Mouse (Mus musculus): ENCODE measurements at regions not wholly inside any gene's neighbourhood (a gene's known extent, or its start where the extent isn't known, plus 50 kb on each side); places are given as distances from the start of the nearest gene placed in this dataset.

DNA sequence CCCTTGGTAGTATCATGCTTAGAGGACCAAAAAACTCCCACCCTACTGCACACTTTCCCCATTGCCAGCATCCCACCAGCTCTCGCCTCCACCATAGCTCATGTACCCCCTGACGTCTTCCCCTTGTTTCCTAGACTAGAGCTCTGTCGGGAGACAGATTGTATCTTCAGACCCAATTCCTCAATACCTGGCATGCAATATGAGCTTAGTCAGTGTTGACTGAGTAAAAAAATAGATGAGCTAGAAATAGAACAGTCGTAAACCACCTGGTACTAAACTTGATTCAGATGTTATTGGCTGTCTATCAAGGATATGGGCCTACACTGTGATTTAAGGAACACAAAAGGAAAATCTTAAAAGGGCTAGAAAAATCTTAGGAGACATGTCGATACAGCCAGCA lies 215.1 kb upstream of the Noct start:
- H3K4me1 ChIP-seq, result no peaks in the 10 kb centered on the region
- WGBS, result 90% methylated on average over 5 of the region's 5 CpGs
- no peak overlapping the region for H3K27ac ChIP-seq (replicated peaks)
- no peaks in the 10 kb centered on the region for H3K9me3 ChIP-seq (replicated peaks)
- no peak for DNase-seq (ENCODE audit: low spot score)
- H3K27me3 ChIP-seq (ENCODE audit: low read depth, poor library complexity, severe bottlenecking), result no peaks in the 10 kb centered on the region
- H3K36me3 ChIP-seq, result no peaks in the 10 kb centered on the region
- no peak overlapping the region for H3K4me3 ChIP-seq

DNA sequence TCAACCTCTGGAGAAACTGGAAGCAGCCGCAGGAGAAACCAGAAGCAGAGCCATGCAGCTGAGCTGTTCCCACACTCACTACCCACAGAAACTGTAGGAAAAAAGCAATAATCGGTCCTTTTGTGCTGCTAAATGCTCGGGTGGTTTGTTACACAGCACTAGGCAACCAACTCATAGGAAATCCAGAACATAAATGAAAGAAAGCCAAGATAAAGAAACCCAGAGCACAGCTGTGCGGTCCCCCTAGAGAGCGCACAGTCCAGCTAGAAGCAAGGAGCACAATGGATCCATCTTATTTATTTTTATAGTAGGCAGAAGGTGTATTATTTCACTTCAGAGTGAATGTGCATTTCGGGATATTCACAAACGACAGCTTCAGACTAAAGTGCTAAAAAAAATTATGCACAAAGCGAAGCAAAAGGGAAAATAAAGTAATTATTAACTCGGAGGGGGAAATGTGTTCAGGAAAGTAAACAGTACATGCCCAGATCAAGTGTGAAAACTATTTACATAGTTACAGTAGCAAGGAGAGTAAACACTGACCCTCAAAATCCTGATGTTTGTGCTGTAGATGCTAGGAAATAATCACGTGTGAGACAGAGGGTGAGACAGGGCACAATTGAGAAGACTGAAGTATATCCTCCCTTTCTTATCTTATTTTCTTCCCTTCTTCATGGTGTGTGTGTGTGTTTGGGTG lies 204.4 kb upstream of the Noct start:
- Histone ChIP-seq H3K36me3 (no peaks in the 10 kb centered on the region), H3K27me3 (ENCODE audit: low read depth, poor library complexity, severe bottlenecking) (no peaks in the 10 kb centered on the region), H3K9me3 (replicated peaks) (no peaks in the 10 kb centered on the region), H3K4me3 (no peak overlapping the region), H3K4me1 (peaks cover 19% of the 10 kb centered on the region), H3K27ac (replicated peaks) (peak overlapping the region; percentile 49; the same call in 1 of the 2 replicates)
- 72% methylated on average over 10 of the region's 10 CpGs for WGBS
- DNase-seq (ENCODE audit: low spot score), result no peak

DNA sequence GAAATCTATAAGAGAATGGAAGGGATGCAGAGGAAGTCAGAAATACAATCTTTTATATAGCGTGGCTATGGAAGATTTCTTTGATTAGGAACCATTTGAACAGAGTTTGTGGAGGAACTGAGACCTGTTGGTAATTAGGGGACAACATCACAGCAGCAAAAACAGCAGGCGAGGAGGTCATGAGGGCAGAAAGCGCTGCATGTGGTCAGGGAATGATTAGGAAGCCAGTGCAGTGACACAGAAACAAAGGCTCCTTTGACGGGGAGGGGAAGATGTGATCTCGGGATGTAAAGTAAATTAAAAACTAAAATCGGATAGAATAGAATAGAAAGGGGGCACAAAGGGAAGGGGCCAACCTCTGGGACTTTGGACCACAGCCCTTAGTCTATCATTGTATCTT lies 199.6 kb upstream of the Noct start:
- no peak overlapping the region for H3K27ac ChIP-seq (replicated peaks)
- WGBS, result 29% methylated on average over 6 of the region's 6 CpGs
- DNase-seq (ENCODE audit: low spot score), result no peak
- H3K9me3 ChIP-seq (replicated peaks), result no peaks in the 10 kb centered on the region
- H3K36me3 ChIP-seq, result no peaks in the 10 kb centered on the region
- H3K4me1 ChIP-seq, result peaks cover 16% of the 10 kb centered on the region
- H3K27me3 ChIP-seq (ENCODE audit: low read depth, poor library complexity, severe bottlenecking), result no peaks in the 10 kb centered on the region
- no peak overlapping the region for H3K4me3 ChIP-seq

DNA sequence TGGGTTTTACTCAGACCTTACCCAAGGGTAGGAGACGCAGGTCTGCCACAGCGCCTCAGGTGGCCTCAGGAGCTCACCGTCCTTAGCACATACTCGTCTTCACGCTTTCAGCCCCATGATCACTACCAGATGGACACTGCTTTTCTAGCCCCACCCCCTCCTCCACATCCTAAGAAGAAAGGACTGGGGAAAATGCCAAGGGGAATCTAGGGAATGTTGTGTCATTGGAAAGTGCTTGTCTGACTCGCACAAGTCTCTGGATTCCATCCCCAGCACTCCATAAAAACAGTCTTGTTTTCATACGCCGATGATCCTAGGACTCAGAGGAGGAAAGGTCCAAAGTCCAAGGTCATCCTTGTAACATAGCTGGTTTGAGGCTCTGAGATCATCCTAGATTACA lies 192.4 kb upstream of the Noct start:
- H3K27ac ChIP-seq (replicated peaks), result no peak overlapping the region
- 88% methylated on average over 8 of the region's 8 CpGs for WGBS
- no peak for DNase-seq (ENCODE audit: low spot score)
- no peaks in the 10 kb centered on the region for H3K9me3 ChIP-seq (replicated peaks)
- peaks cover 17% of the 10 kb centered on the region for H3K4me1 ChIP-seq
- no peaks in the 10 kb centered on the region for H3K27me3 ChIP-seq (ENCODE audit: low read depth, poor library complexity, severe bottlenecking)
- no peaks in the 10 kb centered on the region for H3K36me3 ChIP-seq
- no peak overlapping the region for H3K4me3 ChIP-seq

DNA sequence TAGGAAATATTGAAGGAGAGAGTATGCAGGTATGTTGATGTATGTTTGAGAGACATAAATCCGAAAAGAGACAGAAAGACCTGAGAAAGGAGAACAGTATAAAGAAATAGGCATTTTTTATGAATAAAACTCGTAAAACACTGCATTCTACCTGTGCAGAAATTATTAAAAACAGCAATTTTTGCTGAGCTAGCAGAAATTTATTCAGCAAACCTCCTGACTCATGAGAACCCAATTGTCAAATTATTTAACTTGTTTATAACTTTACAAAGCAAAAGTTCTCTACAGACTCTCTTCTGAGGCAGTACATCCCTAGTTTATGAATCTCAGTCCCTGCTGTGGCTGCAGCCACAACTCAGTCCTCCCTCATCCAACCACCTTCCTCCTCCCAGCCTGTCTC lies 191.0 kb upstream of the Noct start:
- Histone ChIP-seq H3K4me1 (peaks cover 17% of the 10 kb centered on the region), H3K36me3 (no peaks in the 10 kb centered on the region), H3K4me3 (no peak overlapping the region), H3K27me3 (ENCODE audit: low read depth, poor library complexity, severe bottlenecking) (no peaks in the 10 kb centered on the region), H3K9me3 (replicated peaks) (no peaks in the 10 kb centered on the region), H3K27ac (replicated peaks) (0 out of 2 replicates have a peak overlapping the region, but pooled peaks have one; percentile 1)
- WGBS, result 84% methylated on average over 2 of the region's 2 CpGs
- DNase-seq (ENCODE audit: low spot score), result no peak

DNA sequence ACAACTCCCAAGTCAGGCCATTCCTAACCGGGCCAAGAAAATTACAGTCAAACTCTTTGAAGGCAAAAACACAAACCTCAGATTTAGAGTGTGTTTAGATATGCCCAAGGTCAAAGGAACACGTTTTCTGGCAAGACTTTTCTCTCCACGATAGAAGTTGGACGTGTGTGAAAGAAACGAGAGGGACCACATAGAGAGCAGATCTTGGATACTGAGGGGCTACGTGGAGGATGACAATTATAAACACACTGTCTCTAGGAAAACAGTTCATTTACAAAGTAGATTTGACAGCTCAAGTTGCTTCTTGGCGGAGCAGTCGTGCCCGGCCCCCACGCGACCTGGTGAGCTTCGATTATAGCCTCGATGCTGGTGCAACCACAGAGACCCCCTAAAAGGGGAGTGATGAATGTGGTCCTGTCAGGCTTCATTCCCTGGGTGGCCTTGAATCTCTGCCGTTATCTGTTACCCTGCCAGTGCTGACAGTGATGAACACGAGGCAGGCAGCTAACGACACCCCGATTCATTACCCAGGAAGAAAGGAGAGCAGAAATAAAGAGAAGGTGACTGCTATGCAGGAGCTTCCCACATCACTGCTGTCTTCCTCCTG lies 187.4 kb upstream of the Noct start:
- H3K9me3 ChIP-seq (replicated peaks), result no peaks in the 10 kb centered on the region
- H3K27me3 ChIP-seq (ENCODE audit: low read depth, poor library complexity, severe bottlenecking), result no peaks in the 10 kb centered on the region
- H3K27ac ChIP-seq (replicated peaks), result no peak overlapping the region
- H3K36me3 ChIP-seq, result no peaks in the 10 kb centered on the region
- no peak for DNase-seq (ENCODE audit: low spot score)
- 84% methylated on average over 17 of the region's 17 CpGs for WGBS
- peaks cover 18% of the 10 kb centered on the region for H3K4me1 ChIP-seq
- H3K4me3 ChIP-seq, result no peak overlapping the region

DNA sequence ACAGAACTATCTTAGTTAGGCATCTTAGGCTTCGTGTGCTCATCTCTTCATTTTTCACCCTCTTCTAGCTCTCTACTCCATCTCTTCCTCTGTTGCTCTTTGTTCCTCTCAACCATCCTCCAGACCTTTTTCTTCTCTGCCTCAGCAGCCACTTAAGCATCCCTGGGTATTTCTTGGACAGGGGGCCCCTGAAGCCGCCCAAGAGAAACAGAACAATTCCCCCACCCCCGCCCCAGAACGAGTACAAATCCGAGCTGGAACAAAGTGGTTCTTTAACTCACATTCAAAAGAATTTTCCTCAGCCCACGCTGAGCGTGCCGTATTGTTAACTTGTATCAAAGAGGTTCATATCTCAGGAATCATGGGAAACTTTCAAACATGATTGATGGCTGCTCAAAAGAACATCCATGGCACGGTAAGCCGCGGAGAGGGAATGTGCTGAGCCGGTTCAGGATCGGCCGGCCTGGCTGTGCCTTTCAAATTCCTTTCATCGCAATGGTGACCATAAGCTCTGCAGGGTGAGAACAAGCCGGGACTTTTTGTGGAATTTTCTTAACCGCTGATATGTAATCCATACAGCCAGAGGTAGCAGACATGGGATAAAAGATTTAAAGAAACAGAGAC lies 181.9 kb upstream of the Noct start:
- H3K36me3 ChIP-seq, result no peaks in the 10 kb centered on the region
- DNase-seq (ENCODE audit: low spot score), result no peak
- 62% methylated on average over 17 of the region's 17 CpGs for WGBS
- H3K4me3 ChIP-seq, result no peak overlapping the region
- H3K27ac ChIP-seq (replicated peaks), result peak overlapping the region; percentile 66
- H3K9me3 ChIP-seq (replicated peaks), result no peaks in the 10 kb centered on the region
- H3K27me3 ChIP-seq (ENCODE audit: low read depth, poor library complexity, severe bottlenecking), result no peaks in the 10 kb centered on the region
- H3K4me1 ChIP-seq, result peaks cover 10% of the 10 kb centered on the region; the same call in 1 of the 2 replicates

DNA sequence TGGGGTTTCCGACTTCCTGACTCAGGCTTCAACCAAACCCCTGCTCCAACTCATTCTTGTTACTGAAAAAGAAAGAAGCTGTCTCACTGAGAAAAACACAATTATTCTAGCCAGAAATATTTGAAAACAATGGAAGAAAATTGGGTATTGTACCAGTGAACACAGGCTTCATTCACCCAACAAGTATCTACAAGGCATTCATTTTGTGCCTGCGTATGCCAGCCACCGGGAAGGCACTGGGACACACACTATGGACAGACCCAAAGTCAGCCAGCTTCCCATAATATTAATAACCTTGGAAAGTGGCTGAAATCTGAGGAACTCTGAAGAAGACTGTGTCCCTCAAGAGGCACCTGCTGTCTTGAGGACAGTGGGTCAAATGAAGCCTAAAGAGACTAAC lies 175.5 kb upstream of the Noct start:
- Histone ChIP-seq H3K36me3 (no peaks in the 10 kb centered on the region), H3K4me3 (no peak overlapping the region), H3K4me1 (no peaks in the 10 kb centered on the region), H3K27me3 (ENCODE audit: low read depth, poor library complexity, severe bottlenecking) (no peaks in the 10 kb centered on the region), H3K27ac (replicated peaks) (no peak overlapping the region), H3K9me3 (replicated peaks) (no peaks in the 10 kb centered on the region; the same call in 1 of the 2 replicates)
- DNase-seq (ENCODE audit: low spot score), result no peak
- WGBS, result 94% methylated on average over 3 of the region's 3 CpGs

DNA sequence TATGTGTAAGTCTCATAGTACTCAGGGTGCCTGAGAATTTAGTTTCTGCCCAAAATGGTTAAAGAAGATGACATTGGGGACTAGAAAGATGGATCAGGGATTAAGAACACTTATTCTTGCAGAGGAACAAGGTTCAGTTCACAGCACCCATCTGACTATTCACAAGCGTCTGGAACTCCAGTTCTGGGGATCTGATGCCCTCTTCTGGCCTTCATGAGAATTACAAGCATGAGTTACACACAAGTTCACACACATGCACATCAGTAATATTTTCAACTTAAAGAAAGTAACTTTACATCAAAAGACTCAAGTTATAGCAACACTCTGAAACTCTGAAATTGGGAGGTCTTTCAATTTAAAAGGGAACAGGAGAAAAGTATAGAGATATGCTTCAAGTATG lies 174.1 kb upstream of the Noct start:
- no peak overlapping the region for H3K27ac ChIP-seq (replicated peaks)
- no peaks in the 10 kb centered on the region for H3K4me1 ChIP-seq
- no peaks in the 10 kb centered on the region for H3K27me3 ChIP-seq (ENCODE audit: low read depth, poor library complexity, severe bottlenecking)
- no peak overlapping the region for H3K4me3 ChIP-seq
- DNase-seq (ENCODE audit: low spot score), result no peak
- no peaks in the 10 kb centered on the region for H3K36me3 ChIP-seq
- 93% methylated on average over 1 of the region's 1 CpGs for WGBS
- no peaks in the 10 kb centered on the region; the same call in 1 of the 2 replicates for H3K9me3 ChIP-seq (replicated peaks)

DNA sequence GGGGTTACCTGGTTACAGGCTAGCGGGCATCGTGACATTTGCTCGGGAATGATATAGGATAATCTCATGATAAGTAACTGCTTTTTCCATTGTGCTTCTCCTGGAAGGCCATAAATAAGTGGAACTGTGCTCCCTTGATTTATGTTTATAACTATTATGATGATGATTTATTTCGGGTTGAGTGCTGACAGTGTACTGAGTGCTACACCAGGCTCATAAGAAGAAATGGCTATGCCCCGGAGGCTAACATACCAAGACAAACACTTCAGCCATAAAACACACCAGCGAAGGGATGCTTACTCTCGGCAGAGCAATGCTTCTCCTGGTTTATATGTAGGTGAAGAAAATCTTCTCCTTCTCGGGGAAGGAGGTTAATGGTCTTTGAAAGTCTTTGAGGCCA lies 169.2 kb upstream of the Noct start:
- H3K9me3 ChIP-seq (replicated peaks), result no peaks in the 10 kb centered on the region; the same call in 1 of the 2 replicates
- no peaks in the 10 kb centered on the region for H3K27me3 ChIP-seq (ENCODE audit: low read depth, poor library complexity, severe bottlenecking)
- H3K4me1 ChIP-seq, result no peaks in the 10 kb centered on the region
- no peaks in the 10 kb centered on the region for H3K36me3 ChIP-seq
- WGBS, result 91% methylated on average over 8 of the region's 8 CpGs
- DNase-seq (ENCODE audit: low spot score), result no peak
- H3K4me3 ChIP-seq, result no peak overlapping the region
- no peak overlapping the region for H3K27ac ChIP-seq (replicated peaks)

DNA sequence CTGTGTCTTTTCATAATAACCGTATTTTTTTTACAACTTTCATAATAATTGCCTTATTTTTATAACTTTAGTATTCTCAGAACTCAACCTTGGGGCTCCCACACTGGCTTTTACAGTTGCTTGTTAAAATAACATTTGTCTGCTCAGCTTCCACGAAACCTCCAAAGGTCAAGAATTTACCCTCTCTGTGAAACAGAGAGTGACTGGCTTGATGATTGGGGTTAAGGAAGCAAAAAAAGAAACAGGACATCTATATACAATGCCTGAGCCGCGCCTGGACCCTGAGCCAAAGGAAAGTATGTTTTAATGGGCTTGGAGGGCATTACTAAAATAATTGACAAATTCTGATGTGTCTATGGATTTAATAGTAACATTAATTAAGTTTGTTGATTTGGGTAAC lies 160.0 kb upstream of the Noct start:
- no peak for DNase-seq (ENCODE audit: low spot score)
- Histone ChIP-seq H3K4me3 (no peak overlapping the region), H3K27ac (replicated peaks) (no peak overlapping the region), H3K4me1 (peaks cover 6% of the 10 kb centered on the region; the same call in 1 of the 2 replicates), H3K27me3 (ENCODE audit: low read depth, poor library complexity, severe bottlenecking) (no peaks in the 10 kb centered on the region), H3K9me3 (replicated peaks) (no peaks in the 10 kb centered on the region), H3K36me3 (no peaks in the 10 kb centered on the region)
- 70% methylated on average over 4 of the region's 4 CpGs for WGBS

DNA sequence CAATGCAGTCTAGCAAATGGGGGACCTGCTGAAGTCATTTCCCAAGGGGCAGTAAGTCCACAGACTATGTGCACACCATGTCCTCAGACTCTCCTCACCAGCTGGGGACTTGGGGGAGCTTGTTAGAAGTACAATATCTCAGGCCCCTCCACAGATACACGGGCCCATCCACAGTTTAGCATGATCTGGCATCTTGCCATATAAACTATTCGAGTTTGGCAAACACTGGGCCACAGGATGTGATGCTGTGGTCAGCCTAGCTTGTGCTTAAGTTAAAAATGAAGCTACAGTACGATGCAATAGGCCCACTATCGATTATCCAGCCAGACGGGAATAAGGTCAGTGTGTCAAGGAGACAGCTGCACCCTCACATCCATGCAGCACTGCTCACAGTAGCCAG lies 157.9 kb upstream of the Noct start:
- H3K4me3 ChIP-seq, result no peak overlapping the region
- H3K9me3 ChIP-seq (replicated peaks), result no peaks in the 10 kb centered on the region
- no peak for DNase-seq (ENCODE audit: low spot score)
- H3K4me1 ChIP-seq, result peaks cover 6% of the 10 kb centered on the region; the same call in 1 of the 2 replicates
- H3K27me3 ChIP-seq (ENCODE audit: low read depth, poor library complexity, severe bottlenecking), result no peaks in the 10 kb centered on the region
- WGBS, result 78% methylated on average over 5 of the region's 5 CpGs
- no peaks in the 10 kb centered on the region for H3K36me3 ChIP-seq
- no peak overlapping the region for H3K27ac ChIP-seq (replicated peaks)

DNA sequence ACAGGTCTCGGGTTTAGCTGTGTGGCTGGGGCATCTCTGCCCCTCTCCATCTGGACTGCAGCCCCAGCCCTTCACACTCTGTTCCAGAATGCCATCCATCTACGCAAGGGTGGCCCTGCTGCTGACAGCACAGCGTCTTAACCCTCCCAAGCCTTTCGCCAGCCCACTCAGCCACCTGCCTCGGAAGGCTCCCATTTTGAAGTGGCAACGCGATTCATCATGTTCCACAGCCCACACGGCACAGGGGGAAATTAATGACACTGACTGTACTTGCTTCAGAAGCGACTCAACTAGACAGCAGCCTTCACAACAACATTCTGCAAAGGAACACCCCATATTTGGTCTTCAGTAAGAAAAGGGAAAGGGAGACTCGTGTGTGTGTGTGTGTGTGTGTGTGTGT lies 151.8 kb upstream of the Noct start:
- Histone ChIP-seq H3K27me3 (ENCODE audit: low read depth, poor library complexity, severe bottlenecking) (no peaks in the 10 kb centered on the region), H3K9me3 (replicated peaks) (no peaks in the 10 kb centered on the region), H3K36me3 (no peaks in the 10 kb centered on the region), H3K27ac (replicated peaks) (0 out of 2 replicates have a peak overlapping the region, but pooled peaks have one; percentile 38), H3K4me1 (peaks cover 11% of the 10 kb centered on the region), H3K4me3 (no peak overlapping the region)
- 89% methylated on average over 10 of the region's 10 CpGs for WGBS
- no peak for DNase-seq (ENCODE audit: low spot score)
